ENCODE assay signal across 8 mouse cellular contexts in genomic region chrX:99820790-99821395, GRCm38 (mm10). TPM values are rescaled to one million over a fixed set of nuclear protein-coding genes. Genes with fewer than 3 reads are reported as not detected.
DNase-seq lines count a peak whose midpoint lies in the region; ATAC-seq and TF ChIP-seq lines count a peak whose summit lies in the region.

TSS of gene Tmem28 (plus strand) at chrX:99821021.

- H3K4me1 ChIP-seq in forebrain, embryonic 13.5 days: 0 out of 2 replicates have a peak, but pooled peaks cover 4% of the 10 kb centered on the region
- H3K4me1 ChIP-seq in limb, embryonic 11.5 days (ENCODE audit: control insufficient read depth, insufficient read depth, low read length): no peaks in the 10 kb centered on the region

- H3K36me3 ChIP-seq in forebrain, embryonic 13.5 days (ENCODE audit: poor library complexity, severe bottlenecking): no peaks in the 10 kb centered on the region
- H3K36me3 ChIP-seq in limb, embryonic 11.5 days (ENCODE audit: control insufficient read depth, insufficient read depth, low read length): no peaks in the 10 kb centered on the region

- H3K4me3 ChIP-seq in left cerebral cortex, adult 2 months: peak within 1 kb of the TSS; percentile 47
- peak within 1 kb of the TSS; percentile 58 for H3K4me3 ChIP-seq in forebrain, embryonic 13.5 days
- H3K4me3 ChIP-seq in limb, embryonic 11.5 days (ENCODE audit: low read depth, low read length): peak within 1 kb of the TSS; percentile 38

- H3K27ac ChIP-seq in left cerebral cortex, adult 2 months: peak within 1 kb of the TSS; percentile 40; the same call in 1 of the 2 replicates
- H3K27ac ChIP-seq in forebrain, embryonic 13.5 days: peak within 1 kb of the TSS; percentile 77
- H3K27ac ChIP-seq in limb, embryonic 11.5 days (replicated peaks; ENCODE audit: low read depth, low read length): no peak within 1 kb of the TSS

- peak; percentile 12 for DNase-seq in adrenal gland, adult 2 months
- DNase-seq in adrenal gland, adult 8-10 months: no peak
- peak in 1 of 2 experiments; percentile 24 for DNase-seq in left cerebral cortex, adult 2 months (ENCODE audit: extremely low spot score in 1 of 2, low spot score in 2 of 2)
- DNase-seq in left cerebral cortex, adult 11 months (ENCODE audit: low spot score): no peak
- DNase-seq in limb, embryonic 11.5 days (ENCODE audit: low spot score): peak; percentile 23
- DNase-seq in retina, postnatal 1 day: peak; percentile 19
- DNase-seq in c-Kit-positive CD71-positive TER-119-positive erythroid progenitor cells, embryonic 14.5 days (ENCODE audit: low spot score): no peak

- H3K9me3 ChIP-seq in forebrain, embryonic 13.5 days (replicated peaks): peaks cover 4% of the 10 kb centered on the region; the same call in 1 of the 2 replicates
- H3K9me3 ChIP-seq in limb, embryonic 11.5 days (ENCODE audit: control insufficient read depth, low read length): no peaks in the 10 kb centered on the region

- peak within 1 kb of the TSS; percentile 74 for H3K9ac ChIP-seq in forebrain, embryonic 13.5 days
- no peak within 1 kb of the TSS for H3K9ac ChIP-seq in limb, embryonic 11.5 days (ENCODE audit: low read length)

- no peak for TF ChIP-seq CTCF in left cerebral cortex, adult 2 months (IDR thresholded peaks at IDR 0.05)

- peak; percentile 17 for ATAC-seq in forebrain, embryonic 13.5 days
- 0 out of 2 replicates have a peak, but pooled peaks have one; percentile 15 for ATAC-seq in limb, embryonic 11.5 days (ENCODE audit: insufficient number of reproducible peaks, low FRiP score, low TSS enrichment, low read depth)

- peak within 1 kb of the TSS; percentile 64 for H3K4me2 ChIP-seq in forebrain, embryonic 13.5 days
- H3K4me2 ChIP-seq in limb, embryonic 11.5 days (ENCODE audit: low read depth, severe bottlenecking): peak within 1 kb of the TSS; percentile 67

- 27% methylated on average over 24 of the region's 82 CpGs for whole genome bisulfite sequencing in forebrain, embryonic 13.5 days
- 19% methylated on average over 42 of the region's 82 CpGs for WGBS in limb, embryonic 11.5 days

- intact Hi-C loops in left cerebral cortex, adult 2 months (cut with DNase I): loop anchor here (2.0 to 10.0 kb wide), 2 partner anchors 154 to 686 kb away; partner anchors contain the start of genes Eda and Efnb1

- H3K27me3 ChIP-seq in forebrain, embryonic 13.5 days: peaks cover 3% of the 10 kb centered on the region; the same call in 1 of the 2 replicates
- H3K27me3 ChIP-seq in limb, embryonic 11.5 days (ENCODE audit: control insufficient read depth, insufficient read depth, low read length): peaks cover 30% of the 10 kb centered on the region

RNA-seq across cellular contexts. Expression of gene Tmem28, which starts in this region (rescaled TPM):
- 1 to 10 TPM; 3.9 TPM for total RNA-seq in adrenal gland, adult 2 months (2021)
- polyA plus RNA-seq in adrenal gland, adult 2 months (2012; rRNA removed): 2.3 and 3.2 TPM in 2 replicates
- 1 to 10 TPM; 4.3 to 6.0 (median 5.1) TPM for total RNA-seq in adrenal gland, adult 8-10 months (2022)
- 10 to 100 TPM; 18.4 to 22.4 TPM for total RNA-seq in left cerebral cortex, adult 2 months (2021)
- 1.1 TPM in 2 replicates for polyA plus RNA-seq in forebrain, embryonic 13.5 days (2015; fragmentation: Nextera tagmentation; extraction: Ambion mirVana)
- 0.11 and 0.14 TPM in 2 replicates for polyA plus RNA-seq in limb, embryonic 11.5 days (2014; fragmentation: Nextera tagmentation; extraction: Ambion mirVana)

Comparison
In these comparisons a context has a peak if more than half of its experiments do, and no peak if none do; other contexts are left out.
1. DNase-seq: peak in adrenal gland, adult 2 months (single experiment) and retina, postnatal 1 day (single experiment); none in adrenal gland, adult 8-10 months (single experiment), left cerebral cortex, adult 11 months (single experiment) and c-Kit-positive CD71-positive TER-119-positive erythroid progenitor cells, embryonic 14.5 days (single experiment).
2. Peak in DNase-seq, ATAC-seq, H3K4me3 ChIP-seq and H3K4me2 ChIP-seq in limb, embryonic 11.5 days; RNA of the gene not detected or under 1 TPM.
3. Peak in every context shown above with its lines, with median percentiles within 50 percentile points of each other: H3K4me3 ChIP-seq.